Mouse (Mus musculus): ENCODE data around the gene Cdh4.

Gene Cdh4

DNA sequence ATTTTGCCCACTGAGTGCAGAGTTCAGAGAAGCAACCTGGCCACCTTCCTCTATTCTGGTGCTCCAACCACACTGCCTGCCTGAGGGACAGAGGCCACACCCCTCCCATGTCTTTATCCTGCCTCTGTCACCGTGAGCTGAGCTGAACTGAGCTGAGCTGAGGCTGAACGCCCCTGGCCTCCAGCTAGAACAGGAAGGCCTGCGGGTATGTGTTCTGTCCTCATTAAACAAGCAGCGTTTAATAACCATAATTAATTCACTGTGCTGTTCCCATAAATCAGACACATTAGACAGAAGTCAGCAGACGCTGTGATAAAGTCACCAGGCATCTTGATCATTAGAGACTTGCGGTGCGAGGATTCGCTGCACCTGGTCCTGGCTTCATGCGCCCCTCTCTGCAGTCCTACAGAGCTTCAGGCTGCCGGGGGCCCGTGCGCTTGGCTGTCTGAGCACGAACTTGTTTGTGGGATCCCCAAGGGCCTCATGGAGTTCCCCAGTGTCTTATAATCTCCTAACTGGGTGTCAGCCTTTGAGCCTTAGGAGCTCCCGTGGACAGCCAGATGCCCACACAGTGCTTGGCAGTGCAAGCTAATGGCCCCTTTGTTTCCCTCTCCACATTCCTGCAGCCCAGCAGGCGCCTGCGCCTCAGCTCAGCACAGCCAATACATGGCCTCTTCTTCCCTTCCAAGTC lies 291.1 kb downstream of the Cdh4 start:
- no peak for DNase-seq (ENCODE audit: low spot score in 2 of 2)

DNA sequence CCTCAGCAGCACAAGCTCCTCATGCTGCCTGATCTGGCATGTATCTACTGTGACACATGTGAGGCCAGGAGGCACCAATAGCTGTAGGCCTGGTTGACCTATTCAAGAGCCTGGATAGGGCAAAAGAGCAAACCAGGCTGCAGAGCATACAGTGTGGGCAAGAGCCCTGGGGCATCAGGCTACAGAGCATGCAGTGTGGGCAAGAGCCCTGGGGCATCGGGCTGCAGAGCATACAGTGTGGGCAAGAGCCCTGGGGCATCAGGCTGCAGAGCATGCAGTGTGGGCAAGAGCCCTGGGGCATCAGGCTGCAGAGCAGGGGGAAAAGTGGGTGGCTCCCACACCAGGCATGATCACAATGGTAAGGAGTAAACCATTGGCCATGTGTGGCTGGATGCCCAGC lies 300.2 kb downstream of the Cdh4 start:
- DNase-seq (ENCODE audit: low spot score in 2 of 2), result no peak

DNA sequence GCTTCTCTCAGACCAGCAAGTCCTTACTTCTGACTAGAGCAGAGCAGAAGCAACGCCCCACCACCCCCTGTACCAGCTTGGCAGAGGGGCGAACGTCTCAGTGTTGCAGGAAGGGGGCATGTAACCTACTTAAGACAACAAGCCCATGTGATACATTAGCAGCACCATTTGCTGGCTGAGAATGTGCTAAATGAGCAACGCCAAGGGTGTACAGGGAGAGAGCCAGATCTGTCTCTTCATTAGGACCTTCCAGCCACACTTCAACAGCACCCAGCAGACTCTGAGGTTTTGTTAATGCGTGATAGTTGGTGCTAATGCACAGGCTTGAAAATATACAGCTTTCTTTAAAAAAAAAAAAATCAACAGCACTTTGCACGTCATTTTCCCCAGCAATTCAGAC lies 300.6 kb downstream of the Cdh4 start:
- no peak for DNase-seq (ENCODE audit: low spot score in 2 of 2)

DNA sequence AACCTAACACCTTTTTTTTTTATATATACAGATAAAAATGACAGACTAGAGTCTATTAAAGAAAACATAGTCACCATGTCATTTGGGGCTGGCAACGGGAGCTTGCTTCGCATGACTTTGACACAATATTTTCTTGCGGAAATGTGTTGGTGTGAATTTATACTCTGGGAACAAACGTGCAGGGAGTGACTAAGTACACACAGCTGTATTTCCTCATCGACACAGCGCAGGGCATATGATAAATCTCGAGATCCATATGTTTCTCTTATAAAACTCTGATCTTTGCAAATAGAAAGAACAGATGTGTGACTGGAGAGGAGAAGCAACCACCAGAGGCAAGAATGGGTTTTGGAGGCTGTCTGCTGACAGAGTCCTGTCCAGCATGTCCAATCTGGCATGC lies 304.3 kb downstream of the Cdh4 start:
- DNase-seq (ENCODE audit: low spot score in 2 of 2), result no peak

DNA sequence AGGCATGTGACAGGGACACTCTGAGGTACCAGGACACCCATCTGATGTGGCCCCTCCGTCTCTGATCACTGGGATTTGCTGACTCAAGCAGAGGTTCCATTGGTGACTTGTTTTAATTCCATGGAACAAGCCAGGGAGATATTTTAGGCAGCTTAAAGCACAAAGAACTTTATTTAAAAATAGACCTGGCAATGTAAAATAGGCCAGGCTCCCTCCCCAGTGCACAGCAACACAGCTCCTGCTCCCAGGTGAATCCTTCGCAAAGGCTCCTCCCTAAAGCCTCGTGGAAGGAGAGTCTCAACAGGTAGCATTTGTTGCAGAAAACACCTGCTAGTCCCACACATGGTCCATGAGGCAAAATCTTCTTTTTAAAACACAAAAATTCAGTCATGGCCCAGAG lies 307.2 kb downstream of the Cdh4 start:
- DNase-seq (ENCODE audit: low spot score in 2 of 2), result no peak

DNA sequence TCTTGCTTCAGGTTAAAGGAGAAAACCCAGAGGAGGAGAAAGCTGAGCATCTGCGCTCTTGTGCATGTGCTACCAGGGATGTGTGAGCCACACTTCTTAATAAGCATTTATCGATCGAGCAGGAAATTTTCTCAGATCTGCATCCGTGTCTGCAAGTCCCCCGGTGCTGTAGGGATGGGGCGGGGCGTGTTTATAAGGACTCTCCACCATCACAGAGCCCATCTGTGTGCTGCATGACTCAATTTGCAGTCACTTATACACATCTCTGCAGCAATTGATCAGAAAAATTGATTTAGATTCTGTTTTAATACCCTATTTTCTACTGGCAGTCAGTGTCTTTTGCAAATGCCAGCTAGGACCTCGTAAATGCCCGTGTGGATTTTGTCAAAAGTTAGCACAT lies 311.6 kb downstream of the Cdh4 start:
- DNase-seq (ENCODE audit: low spot score in 2 of 2), result no peak

DNA sequence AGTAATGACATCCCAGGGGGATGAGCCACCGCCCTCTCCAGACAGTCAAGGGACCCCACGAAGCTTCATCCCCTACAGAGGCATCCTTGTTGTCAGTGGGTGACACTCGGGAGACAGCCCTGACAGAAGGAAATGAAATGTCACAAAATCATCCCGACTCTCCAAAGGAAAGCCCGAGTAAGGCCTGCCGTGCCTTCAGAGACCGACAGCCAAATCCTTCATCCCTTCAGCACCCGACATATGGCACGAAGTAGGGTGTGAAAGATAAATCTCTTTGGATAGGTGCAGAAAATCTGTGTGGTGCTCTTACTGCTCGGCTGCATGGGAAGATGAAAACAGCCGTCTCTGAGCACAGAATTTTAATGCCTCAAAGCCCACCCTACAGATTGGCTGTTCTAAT lies 312.5 kb downstream of the Cdh4 start:
- DNase-seq (ENCODE audit: low spot score in 2 of 2), result peak in 1 of 2 experiments; percentile 52

DNA sequence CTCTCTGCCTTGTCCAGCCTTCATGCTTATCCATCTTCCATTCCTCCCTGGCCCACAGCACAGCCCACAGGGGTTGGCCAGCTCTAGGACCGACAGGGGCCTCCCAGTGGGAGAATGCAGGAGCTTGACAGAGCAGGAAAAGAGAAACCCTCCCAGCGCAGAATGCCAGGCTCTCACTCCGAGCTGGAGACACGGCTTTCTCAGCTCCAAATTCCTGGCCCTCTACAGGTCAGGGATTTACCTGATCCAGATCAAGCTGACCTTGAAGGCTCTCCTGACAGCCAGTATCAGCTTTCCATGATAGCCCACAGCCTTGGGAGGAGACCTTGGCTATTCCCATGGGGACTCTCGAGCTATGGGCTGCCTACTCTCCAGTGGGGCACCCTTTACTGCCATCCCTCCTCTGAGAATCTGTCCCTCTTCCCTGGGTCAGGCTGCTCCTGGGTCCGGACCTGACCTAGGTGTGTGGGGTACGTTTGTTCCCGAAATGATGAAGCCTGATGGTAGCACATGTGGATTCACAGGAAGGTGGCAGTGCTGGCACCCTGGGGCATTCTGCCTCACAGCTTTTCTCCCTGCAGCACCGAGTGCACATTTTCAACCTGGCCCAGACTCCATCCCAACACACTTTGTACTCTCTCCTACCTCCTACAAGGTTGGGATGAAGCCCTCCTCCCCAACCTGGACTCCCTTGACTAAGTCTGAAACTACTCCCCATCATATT lies 319.6 kb downstream of the Cdh4 start:
- no peak for DNase-seq (ENCODE audit: low spot score in 2 of 2)

DNA sequence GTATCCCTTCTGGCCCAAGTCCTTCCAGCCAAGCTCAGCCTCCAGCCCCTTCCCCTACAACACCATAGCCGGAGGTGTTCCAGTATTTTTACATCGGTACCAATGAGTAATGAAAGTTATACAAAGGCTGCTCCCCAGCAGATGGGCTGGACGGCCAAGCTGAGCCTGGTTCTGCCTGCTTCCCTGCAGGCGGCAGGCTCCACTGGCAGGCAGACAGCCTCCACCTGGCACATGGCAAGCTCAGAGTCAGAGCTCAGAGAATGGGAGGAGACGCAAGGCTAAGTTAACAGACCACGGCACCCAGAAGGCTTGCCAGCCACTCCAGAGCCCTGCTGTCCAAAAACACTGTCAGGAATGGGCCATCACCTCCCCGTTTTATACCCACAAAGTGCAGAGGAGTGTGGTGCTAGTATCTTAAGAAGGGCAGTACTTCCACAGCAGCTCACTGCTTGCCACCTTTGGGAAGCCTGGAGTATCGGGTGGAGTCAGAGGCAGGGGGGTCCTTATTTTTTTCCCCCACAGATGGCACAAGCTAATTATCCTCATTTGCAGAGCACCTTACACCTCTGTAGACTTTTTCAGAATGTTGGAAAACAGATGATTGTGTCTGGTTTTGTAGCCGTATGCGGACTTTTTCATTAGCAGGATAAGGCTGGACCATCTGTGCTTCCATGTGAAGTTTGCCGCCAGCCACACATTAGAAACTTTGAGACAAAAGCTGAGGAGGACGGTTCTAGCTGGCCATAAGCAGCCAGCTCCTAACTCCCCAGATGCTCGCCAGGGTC lies 320.5 kb downstream of the Cdh4 start:
- DNase-seq (ENCODE audit: low spot score in 2 of 2), result peak in 1 of 2 experiments; percentile 44

DNA sequence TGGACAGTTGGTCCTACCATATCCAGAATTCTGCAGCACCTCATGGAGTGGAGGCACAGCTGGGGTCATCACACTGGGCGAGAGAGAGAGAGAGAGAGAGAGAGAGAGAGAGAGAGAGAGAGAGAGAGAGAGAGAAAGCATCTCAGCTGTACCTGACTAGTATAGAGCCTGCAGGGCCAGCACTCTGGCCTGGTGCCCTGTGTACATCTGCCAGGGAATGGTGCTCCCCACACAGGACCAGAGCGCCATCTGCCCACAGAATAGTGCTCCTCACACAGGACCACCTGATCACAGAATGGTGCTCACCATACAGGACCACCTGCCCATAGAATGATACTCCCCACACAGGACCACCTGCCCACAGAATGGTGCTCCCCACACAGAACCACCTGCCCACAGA lies 322.2 kb downstream of the Cdh4 start:
- DNase-seq (ENCODE audit: low spot score in 2 of 2), result no peak

DNA sequence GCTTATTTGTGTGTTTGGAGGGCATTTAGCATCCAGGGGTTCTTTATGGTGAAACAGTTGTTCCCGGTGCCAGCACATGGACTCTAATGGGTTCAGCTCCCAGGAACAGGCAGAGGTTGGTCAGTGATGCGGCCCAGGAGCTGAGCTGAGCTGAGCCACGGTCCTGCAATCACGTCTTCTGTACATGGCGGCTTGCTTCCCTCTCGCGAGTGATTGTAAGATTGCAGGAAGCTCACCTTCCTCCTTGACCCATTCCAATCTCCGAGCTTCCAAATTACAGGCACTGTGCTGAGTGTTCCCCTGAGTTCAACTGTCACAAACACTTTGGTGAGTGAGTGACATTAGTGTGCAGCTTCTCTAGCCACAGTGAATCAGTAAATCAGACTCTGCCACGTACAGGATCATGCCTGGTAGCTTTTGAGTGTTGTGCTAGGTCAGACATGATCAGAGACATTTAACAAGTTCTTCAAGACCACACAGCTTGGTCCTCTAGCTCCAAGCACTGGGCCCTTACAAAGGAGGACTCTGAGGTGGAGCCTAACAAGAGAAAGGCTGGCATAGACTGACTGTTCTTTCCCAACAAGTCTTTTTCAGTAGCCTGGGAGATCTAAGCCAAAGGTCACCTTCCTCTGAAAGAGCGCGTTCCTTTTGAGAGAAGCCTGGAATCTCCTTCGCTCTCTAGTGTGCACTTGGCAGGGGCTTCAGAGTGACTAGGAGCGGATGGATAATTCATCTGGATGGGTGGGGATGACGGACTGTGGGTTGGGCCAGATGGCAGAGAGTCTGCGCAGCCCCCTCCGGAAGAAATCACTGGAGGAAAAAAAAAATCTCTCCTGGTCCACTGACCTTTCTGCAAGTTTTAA lies 324.7 kb downstream of the Cdh4 start:
- DNase-seq (ENCODE audit: low spot score in 2 of 2), result no peak

DNA sequence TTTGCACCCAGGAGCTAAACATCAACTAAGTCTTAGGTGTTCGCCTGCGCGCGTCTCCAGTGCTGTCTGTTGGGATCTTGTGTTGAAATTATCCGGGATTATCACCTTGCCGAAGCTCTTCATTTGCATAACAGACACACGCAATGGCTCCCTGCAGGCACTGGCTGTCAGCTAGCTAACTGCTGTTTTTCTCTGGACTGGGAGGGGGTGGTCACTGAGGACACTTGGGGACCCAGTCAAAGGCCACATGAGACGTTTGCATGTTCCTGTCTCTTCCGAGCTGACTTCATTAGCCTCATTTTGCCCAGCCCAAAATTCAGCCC lies 325.3 kb downstream of the Cdh4 start:
- DNase-seq (ENCODE audit: low spot score in 2 of 2), result no peak

DNA sequence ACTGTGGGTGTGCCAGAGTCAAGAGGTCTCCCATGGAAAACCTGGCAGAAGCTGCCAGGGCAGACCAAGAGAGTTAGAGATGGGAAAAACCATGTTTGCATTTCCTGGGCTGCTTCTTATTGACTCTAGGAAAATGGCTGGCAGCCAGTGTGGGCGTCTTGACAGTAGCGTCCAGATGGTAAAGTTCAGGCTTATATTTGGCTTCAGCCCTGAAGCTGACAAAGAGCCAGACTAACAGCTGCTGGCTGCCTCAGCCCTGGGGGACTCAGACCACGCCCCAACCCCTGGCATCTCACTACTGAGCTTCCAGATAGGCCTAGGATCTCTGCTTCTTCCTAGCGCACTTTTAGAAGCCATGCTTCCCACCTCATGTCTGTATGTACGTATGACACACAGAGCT lies 326.9 kb downstream of the Cdh4 start:
- peak; percentile 32 to 50 for DNase-seq (ENCODE audit: low spot score in 2 of 2)

DNA sequence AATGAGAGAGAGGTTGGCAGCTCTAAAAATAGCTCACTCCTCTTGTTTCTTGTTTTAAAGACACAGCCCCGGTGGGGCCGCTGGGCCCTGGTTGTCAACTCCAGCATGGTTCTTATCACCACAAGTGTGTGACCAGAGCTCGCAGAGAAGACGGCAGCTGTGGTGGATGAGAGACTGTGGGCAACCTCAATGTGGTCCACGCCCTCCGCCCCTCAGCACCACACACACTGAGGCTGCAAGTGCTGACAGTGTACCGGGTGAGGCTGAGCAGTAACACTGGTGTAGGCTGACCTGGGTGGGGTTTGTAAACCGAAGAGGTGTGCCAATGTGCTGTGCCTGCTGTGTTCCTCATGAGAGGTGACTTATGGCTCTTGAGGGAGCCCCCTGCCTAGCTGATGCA lies 327.7 kb downstream of the Cdh4 start:
- no peak for DNase-seq (ENCODE audit: low spot score in 2 of 2)

DNA sequence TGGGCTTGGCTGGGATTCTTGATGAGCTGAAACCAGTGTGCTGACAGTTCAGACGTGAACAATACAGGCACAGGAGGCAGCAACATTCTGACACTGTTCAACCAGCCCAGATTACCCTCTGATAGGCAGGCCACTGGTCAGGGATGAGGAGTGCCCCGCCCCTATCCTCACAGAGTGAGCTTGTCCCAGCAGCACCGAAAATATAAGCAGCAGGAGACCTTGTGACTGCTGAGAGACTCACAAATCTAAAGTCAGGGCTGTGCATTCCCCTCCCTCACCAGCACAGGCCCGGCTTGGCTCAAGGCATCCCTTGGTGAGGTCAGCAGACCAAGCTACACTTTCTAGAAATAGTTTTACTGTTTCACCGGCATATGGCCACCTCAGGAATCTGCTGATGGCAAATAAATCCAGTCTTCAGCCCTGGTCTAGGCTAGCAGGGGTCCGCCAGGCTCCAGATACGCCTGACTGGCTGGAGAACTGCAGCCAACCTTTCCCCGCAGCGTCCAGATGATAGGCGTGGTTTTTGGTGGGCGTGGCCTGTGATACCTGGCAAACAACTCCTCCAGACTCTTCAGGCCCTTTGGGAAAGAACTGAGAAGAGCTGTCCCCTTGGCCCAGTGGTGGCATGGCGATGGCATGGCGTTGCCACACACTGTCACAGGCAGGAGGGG lies 332.3 kb downstream of the Cdh4 start:
- no peak for DNase-seq (ENCODE audit: low spot score in 2 of 2)

DNA sequence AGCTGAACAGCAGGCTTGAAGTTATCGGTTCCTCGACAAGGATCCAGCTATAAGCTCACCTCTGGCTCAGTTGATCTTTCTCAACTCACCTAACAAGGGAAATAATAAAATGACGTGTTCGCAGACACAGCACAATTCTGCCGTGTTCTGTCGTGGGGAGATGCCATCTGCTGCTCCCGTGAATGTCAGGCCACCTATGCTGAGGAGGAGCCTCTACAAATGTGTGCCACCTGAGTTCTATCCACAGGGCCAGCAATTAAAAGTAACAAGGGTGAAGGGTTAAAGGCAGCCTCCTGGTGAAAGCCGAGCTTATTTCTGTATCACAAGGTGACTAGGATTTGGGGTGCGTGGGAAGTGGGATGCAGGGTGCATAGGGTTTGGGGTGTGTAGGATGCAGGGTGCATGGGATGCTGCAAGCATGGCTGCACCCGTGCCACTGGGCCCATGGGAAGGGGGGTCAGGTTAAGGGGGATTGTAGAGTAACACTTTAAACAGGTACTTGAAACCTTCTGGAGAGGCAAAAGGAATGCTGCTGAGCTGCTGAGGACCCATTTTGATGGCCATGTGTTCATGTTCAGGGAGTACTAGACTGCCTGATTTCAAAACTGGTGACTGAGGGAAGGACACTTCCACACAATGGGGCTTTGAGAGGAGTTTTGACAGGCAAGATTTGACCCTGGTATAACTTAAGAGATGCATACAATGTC lies 333.9 kb downstream of the Cdh4 start:
- DNase-seq (ENCODE audit: low spot score in 2 of 2), result no peak

DNA sequence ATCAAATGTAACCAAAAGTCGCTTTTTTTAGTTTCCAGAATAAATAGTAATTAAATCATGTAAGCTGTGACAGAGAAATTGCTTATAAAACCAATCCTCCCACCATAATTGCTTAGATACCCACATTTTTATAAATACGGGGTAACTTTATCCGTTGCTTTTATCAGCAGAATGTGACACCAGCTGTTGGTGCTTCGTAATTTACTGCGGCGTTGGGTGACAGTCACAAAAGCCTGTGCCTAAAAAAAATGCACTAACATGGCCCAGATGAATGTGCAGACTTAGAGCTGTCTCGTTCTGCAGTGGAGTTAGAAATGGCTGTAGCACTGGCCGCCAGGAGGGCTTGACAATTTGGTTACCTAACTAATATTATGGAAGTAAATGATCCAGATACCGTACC lies 337.0 kb downstream of the Cdh4 start:
- DNase-seq (ENCODE audit: low spot score in 2 of 2), result no peak

DNA sequence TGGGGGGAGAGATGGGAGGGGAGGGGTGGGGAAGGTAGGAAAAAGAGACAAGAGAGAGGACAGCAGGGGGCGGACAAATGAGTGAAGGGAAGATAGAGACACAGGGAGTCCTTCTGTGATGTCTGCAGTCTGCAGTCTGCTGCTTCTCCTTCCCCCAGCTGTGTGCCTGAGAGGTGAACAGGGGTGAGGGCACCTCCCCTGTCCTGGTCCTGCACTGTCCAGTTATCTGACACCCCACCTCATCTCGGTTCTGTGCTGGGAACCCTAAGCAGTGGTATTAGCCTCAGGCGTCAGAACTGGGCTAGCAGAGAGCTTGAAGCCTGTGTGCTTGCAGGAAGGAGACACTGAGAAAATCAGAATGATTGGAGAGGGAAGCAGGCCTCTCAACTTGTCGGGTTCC lies 338.7 kb downstream of the Cdh4 start:
- no peak for DNase-seq (ENCODE audit: low spot score in 2 of 2)

DNA sequence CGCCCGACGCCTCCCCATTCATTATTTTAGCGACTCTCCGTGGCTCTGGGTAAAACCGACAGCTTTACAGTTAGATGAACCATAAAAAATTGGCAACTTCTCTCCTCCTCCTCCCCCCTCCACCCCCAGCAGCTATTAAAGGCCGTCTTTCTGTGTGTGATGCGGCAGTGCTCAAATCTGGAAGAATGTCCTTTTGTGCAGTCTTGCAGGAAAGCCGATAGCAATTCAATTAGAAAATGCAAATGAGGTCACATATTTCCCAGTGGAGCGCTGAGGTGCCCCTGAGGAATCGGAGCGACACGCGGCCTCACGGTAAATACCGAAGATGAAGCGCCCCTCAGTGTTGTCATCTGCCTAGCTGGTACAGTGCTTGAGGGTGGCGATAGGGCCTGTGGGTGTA lies 345.0 kb downstream of the Cdh4 start:
- DNase-seq (ENCODE audit: low spot score in 2 of 2), result peak in 1 of 2 experiments; percentile 30

DNA sequence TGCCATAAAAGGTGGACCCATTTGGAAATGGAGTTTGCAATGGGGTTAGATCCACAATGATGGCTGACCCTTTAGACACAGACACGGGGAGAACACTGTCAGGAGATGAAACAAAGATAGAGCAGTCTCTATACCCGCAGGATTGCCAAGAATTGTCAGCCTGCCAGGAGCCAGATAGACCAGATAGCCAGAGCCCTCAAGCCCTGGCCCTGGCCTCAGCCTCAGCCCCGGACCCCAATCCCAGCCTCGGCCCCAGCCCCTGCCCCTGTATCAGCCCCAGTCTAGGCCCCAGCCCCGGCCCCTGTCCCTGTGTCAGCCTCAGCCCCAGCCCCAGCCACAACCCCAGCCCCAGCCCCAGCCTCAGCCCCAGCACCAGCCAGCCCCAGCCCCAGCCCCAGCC lies 345.6 kb downstream of the Cdh4 start:
- DNase-seq (ENCODE audit: low spot score in 2 of 2), result no peak

DNA sequence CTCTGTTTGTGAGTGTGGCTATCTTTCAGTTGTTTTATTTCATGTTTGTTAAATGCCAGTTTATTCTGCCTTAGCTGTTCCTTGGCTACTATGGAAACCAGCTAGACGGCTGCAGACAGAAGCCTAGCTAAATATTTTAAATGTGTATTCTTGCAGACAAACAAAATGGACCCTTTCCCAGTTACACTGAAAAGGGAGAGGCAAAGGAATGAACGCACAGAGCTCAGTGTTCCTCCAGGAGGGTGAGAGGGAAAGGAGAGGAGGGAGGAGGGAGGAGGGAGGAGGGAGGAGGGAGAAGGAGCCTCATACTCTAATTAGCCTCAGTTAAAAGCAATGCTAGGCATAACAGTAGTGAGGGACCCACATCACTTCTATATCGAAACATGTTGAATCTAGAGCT lies 348.5 kb downstream of the Cdh4 start:
- no peak for DNase-seq (ENCODE audit: low spot score in 2 of 2)
